Mouse (Mus musculus): ENCODE measurements around the gene Nhlrc1.

Nhlrc1 gene

GRCm38 (mm10) chr13:47014334-47015194, at the start of gene Nhlrc1:
Nhlrc1 (minus strand) TSS chr13:47014850.
- peak; percentile 40 to 84 for DNase-seq (ENCODE audit: low spot score in 2 of 2)

- DNase-seq (ENCODE audit: low spot score in 2 of 2) = no peak
These were observed 49.5 kb upstream of the Nhlrc1 start for GRCm38 (mm10) chr13:47063985-47064760.

- no peak for DNase-seq (ENCODE audit: low spot score in 2 of 2)
These were observed 48.1 kb upstream of the Nhlrc1 start for GRCm38 (mm10) chr13:47062756-47063155.

GRCm38 (mm10) chr13:47056781-47057180, 42.1 kb upstream of the Nhlrc1 start:
- no peak for DNase-seq (ENCODE audit: low spot score in 2 of 2)

GRCm38 (mm10) chr13:47056126-47056525, 41.5 kb upstream of the Nhlrc1 start:
- DNase-seq (ENCODE audit: low spot score in 2 of 2) = peak; percentile 32 to 72

- DNase-seq (ENCODE audit: low spot score in 2 of 2) = no peak
These were observed 39.3 kb upstream of the Nhlrc1 start for GRCm38 (mm10) chr13:47053971-47054370.

GRCm38 (mm10) chr13:47050009-47050408, 35.4 kb upstream of the Nhlrc1 start:
- DNase-seq (ENCODE audit: low spot score in 2 of 2) = no peak

GRCm38 (mm10) chr13:47047996-47048395, 33.3 kb upstream of the Nhlrc1 start:
- no peak for DNase-seq (ENCODE audit: low spot score in 2 of 2)

- DNase-seq (ENCODE audit: low spot score in 2 of 2) = no peak
These were observed 29.9 kb upstream of the Nhlrc1 start, which contains the start of gene Tpmt for GRCm38 (mm10) chr13:47044617-47044947. Tpmt (minus strand) TSS chr13:47044737.

GRCm38 (mm10) chr13:47043833-47044616, 29.4 kb upstream of the Nhlrc1 start:
- no peak for DNase-seq (ENCODE audit: low spot score in 2 of 2)

- DNase-seq (ENCODE audit: low spot score in 2 of 2) = peak; percentile 94 to 97
These were observed 28.5 kb upstream of the Nhlrc1 start, which contains the start of gene Kdm1b for GRCm38 (mm10) chr13:47043030-47043680. Kdm1b (plus strand) TSS chr13:47043499.

GRCm38 (mm10) chr13:47042024-47042633, 27.5 kb upstream of the Nhlrc1 start:
- DNase-seq (ENCODE audit: low spot score in 2 of 2) = no peak

- no peak for DNase-seq (ENCODE audit: low spot score in 2 of 2)
These were observed 25.4 kb upstream of the Nhlrc1 start for GRCm38 (mm10) chr13:47040061-47040460.

GRCm38 (mm10) chr13:47037946-47038345, 23.3 kb upstream of the Nhlrc1 start:
- no peak for DNase-seq (ENCODE audit: low spot score in 2 of 2)

- no peak for DNase-seq (ENCODE audit: low spot score in 2 of 2)
These were observed 19.0 kb upstream of the Nhlrc1 start for GRCm38 (mm10) chr13:47033602-47034001.

- DNase-seq (ENCODE audit: low spot score in 2 of 2) = no peak
These were observed 15.9 kb upstream of the Nhlrc1 start for GRCm38 (mm10) chr13:47030376-47031107.

- no peak for DNase-seq (ENCODE audit: low spot score in 2 of 2)
These were observed 6.1 kb upstream of the Nhlrc1 start for GRCm38 (mm10) chr13:47020798-47021197.

- no peak for DNase-seq (ENCODE audit: low spot score in 2 of 2)
These were observed 5.1 kb upstream of the Nhlrc1 start for GRCm38 (mm10) chr13:47019774-47020173.

GRCm38 (mm10) chr13:47017259-47017658, 2.6 kb upstream of the Nhlrc1 start:
- peak in 1 of 2 experiments; percentile 69 for DNase-seq (ENCODE audit: low spot score in 2 of 2)

- no peak for DNase-seq (ENCODE audit: low spot score in 2 of 2)
These were observed 498 bp upstream of the Nhlrc1 start for GRCm38 (mm10) chr13:47015195-47015501.
